Mouse (Mus musculus): ENCODE data around the gene Mertk. TPM values are rescaled to one million over a fixed set of nuclear protein-coding genes. Genes with fewer than 3 reads are reported as not detected.
A peak's percentile ranks its signal among the peaks of the same experiment; 100 is the strongest.
"Not testable (repeated sequence)": the region's sequence is repeated elsewhere in the genome, so short reads cannot be mapped to it uniquely, and the experiment has no call there.

Mertk gene
- under 1 TPM; 0.15 to 0.51 TPM for polyA plus RNA-seq (2017; shearing (Covaris generic))

GRCm38 (mm10) chr2:128698693-128699181 is at the start of gene Mertk:
Mertk (plus strand) TSS chr2:128698956.
- no peak for ATAC-seq

DNA sequence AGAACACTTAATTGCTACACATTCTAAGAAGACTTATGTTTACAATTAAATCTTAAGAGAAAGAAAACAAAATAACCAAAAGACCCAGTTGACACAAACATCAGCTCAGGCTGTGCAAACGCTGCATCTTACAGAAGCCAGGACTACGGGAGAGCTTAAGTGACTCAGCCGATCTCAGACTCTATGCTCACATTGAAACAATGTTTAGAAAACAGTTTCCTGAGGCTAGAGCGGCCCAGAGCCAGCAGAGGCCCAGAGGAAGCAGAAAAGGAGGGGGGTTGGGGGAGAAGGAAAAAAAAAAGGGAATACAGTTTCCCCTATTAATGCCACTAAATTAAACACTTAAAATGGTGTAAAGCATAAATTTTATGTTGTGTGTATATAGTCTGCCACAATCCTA is 18.1 kb upstream of the Mertk start:
- no peak for ATAC-seq

- ATAC-seq = peak; percentile 99
Observed at GRCm38 (mm10) chr2:128686921-128687557, 11.7 kb upstream of the Mertk start, which contains the start of gene Anapc1. Anapc1 (minus strand) TSS chr2:128687391.

DNA sequence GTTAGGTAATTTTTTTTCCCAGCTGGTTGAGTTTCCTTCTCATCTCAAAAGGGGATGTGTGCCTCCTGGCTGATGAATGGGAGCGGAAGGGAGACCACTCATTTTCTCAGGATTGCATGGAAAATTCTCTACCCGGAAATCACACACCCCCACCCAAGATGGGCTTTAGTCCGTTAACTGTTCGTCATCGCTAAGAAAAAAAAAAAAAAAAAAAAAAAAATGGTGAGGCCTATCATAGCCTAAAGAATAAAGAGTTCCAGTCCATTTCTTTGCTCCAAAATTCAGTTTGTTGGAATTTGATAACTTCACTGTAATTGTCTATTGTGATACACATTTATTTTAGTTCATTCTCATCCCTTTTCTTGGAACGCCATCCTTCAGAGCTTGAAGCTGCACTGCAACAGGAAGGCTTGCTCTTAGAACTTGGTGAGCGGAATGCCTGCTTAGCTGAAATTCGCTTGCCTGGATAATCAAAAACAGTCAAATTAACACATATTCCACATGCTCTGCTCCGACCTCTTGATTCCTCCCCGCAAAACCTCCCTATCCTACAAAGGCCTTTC is 11.1 kb upstream of the Mertk start:
- no peak for ATAC-seq

DNA sequence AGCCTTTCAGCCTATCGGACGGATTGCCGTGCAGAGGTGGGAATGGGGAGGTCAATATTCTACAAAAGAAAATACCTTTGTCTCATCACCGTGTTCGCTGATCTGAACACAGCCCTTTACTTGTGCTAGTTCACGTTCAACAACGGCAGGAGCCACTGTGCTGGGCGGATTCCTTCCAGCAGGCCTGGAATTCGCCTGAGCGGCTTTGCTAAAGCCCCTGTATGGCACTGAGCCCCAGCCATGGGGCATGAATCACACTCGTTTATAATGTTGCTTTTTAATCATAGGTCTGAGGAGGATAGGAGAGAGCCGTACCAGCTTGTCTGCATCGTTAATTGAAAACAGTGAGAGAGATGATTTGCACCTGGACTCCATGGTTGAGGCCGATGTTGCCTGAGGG is 6.4 kb upstream of the Mertk start:
- no peak for ATAC-seq

GRCm38 (mm10) chr2:128692771-128693170 is 6.0 kb upstream of the Mertk start:
- no peak for ATAC-seq

DNA sequence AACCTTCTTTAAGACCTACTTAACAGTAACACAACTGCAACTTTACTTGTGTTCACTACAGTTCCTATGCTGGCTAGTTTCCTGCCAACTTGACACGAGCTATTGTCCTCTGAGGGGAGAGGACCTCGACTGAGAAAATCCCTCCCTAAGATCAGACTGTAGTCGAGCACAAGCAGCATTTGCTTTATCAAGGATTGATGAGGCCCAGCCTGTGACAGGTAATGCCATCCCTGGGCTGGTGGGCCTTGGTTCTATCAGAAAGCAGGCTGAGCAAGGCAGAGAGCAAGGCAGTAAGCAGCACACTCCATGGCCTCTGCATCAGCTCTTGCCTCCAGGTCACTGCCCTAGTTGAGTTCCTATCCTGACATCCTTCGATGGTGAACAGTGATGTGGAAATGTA is 5.5 kb upstream of the Mertk start:
- no peak for ATAC-seq

- ATAC-seq = not testable (repeated sequence)
Observed at GRCm38 (mm10) chr2:128693828-128694227, 4.9 kb upstream of the Mertk start.

DNA sequence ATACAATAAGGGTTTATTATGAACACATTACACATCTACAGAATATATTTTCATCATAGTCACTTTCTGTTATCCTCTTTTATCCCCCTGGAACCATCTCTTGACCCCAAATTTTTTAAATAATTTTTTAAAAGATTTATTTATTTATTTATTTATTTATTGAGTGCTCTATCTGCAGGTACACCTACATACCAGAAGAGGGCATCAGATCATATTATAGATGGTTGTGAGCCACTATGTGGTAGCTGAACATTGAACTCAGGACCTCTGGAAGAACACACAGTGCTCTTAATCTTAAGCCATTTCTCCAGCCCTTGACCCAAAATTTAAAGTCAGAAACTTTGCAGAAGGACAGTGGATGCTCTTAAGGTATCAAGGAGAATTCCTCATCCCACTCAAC is 4.2 kb upstream of the Mertk start:
- no peak for ATAC-seq

- ATAC-seq = no peak
Observed at GRCm38 (mm10) chr2:128696426-128696825, 2.3 kb upstream of the Mertk start.

- ATAC-seq = no peak
Observed at GRCm38 (mm10) chr2:128697047-128697446, 1.7 kb upstream of the Mertk start.

- no peak for ATAC-seq
Observed at GRCm38 (mm10) chr2:128697566-128697965, 1.2 kb upstream of the Mertk start.

GRCm38 (mm10) chr2:128698140-128698692 is 540 bp upstream of the Mertk start:
- ATAC-seq = peak; percentile 76

DNA sequence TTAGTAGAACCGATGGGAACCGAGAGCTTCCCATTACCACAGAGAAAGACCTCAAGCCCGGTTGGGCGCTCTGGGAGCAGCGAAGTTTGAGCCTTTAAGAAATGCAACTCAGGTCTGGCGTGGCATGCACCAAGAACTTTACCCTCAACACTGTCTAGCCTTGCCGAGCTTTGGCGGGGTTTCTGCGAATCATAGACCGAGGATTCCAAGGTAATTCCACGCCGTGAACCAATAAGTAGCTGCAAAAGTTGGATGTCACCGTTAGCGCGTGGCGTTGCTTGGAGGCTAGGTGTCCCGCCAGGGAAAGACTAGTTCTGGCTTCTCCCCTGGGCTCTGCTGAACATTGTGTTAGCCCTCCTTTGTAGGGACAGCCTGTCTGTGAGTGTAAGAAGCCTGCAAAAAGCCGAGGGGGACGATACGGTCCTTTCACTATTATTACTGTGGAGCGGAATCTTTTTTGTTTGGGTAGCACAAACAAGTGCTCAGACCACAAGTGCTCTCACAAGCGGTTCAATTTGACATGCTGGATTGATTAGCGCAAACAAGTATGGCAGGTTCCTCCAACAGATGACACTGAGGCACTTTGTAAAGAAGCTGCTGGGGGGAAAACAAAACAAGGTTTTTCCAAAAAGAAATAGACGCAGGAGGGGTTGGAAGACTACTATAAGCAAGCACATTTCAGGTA is 587 bp downstream of the Mertk start:
- ATAC-seq = no peak

- ATAC-seq = no peak
Observed at GRCm38 (mm10) chr2:128704474-128704873, 5.7 kb downstream of the Mertk start.

- no peak for ATAC-seq
Observed at GRCm38 (mm10) chr2:128709264-128709663, 10.5 kb downstream of the Mertk start.

GRCm38 (mm10) chr2:128710609-128711008 is 11.9 kb downstream of the Mertk start:
- no peak for ATAC-seq

DNA sequence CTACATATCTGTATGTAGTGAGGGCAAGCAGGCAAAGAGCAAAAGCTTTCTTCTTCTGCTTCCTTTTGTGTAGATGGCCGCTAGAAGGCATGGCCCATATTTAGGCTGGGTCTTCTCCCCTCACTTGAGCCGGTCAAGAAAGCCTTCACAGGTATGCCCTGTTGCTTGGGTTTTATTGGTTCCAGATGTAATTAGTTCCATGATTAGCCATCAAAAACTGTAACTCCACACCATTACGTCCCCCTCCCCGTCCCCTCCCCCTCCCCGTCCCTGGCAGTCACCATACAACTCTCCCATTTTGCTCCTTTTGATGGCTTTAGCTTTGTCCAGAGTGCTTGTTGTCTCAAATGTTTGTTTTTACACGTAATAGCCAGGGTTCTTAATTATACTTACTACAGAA is 14.2 kb downstream of the Mertk start:
- ATAC-seq = no peak

DNA sequence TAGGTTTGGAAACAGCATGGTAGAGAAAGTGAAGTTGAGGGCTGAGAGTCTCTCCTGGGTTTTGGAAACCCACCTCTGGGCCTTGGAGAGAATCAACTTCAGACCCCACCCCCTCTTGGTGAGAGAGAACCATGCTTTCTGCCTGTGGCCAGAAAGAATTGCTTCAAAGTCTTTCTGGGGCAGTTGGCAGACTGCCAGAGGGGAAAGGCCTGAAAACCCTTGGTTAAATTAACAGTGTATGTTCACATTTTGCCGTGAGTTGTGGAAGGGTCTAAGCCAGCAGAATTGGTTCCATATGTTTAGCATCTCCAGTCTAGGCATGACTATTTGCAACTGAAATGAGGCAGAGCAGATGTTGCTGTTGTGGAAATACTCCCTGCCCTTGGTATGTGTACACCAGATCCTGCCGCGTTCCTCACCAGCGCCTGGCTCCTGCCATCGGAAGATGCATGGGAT is 14.8 kb downstream of the Mertk start:
- no peak for ATAC-seq

- ATAC-seq = no peak
Observed at GRCm38 (mm10) chr2:128714724-128715241, 16.0 kb downstream of the Mertk start.

- no peak for ATAC-seq
Observed at GRCm38 (mm10) chr2:128715979-128716378, 17.2 kb downstream of the Mertk start.

DNA sequence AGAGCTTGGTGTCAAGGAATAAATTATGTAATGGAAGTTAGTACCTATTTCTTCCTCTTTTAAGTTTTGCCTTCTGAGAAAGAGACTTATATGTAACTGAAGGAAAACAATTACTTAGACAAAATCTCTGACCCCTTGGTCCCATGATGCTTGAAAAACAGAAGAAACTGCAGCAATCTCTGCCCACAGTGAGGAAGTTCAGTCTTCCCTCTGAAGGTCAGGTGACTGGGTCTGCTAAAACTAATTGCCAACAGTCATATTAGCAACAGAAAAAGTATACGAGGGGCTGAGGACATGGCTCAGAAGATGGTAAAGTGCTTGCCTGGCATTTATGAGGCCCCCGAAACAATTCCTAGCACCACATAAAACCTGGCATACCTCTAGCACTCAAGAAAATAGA is 20.6 kb downstream of the Mertk start:
- ATAC-seq = no peak

- ATAC-seq = no peak
Observed at GRCm38 (mm10) chr2:128722106-128722710, 23.5 kb downstream of the Mertk start.
